Mouse (Mus musculus) MEL (cell line): ENCODE data around the gene Ikzf3. TPM values are rescaled to one million over a fixed set of nuclear protein-coding genes. Genes with fewer than 3 reads are reported as not detected.

ENCODE experiments used
- DNase-seq: peaks from one replicate; pipeline ENCODE4 v3.0.0; 2011; ENCODE audit warnings: low read depth, low spot score
- H3K27ac ChIP-seq: 2 replicates; pipeline ENCODE4 v1.5.1; 2012; ENCODE audit warnings: low read depth, mild to moderate bottlenecking, control low read depth, low read length, moderate library complexity; ENCODE audit not compliant: control insufficient read depth
- H3K27me3 ChIP-seq, 2 experiments: fragments of 150-350 bp in 1 of 2; sonication (generic) in 1 of 2; 2 replicates each; pipeline ENCODE4 v1.6.1; 2012; ENCODE audit warnings: low read length in 2 of 2, mild to moderate bottlenecking in 2 of 2, improper control_type of control experiment in 1 of 2, moderate library complexity in 1 of 2; ENCODE audit not compliant: insufficient read depth in 2 of 2, control insufficient read depth in 1 of 2
- H3K36me3 ChIP-seq, 2 experiments: 2 replicates each; pipeline ENCODE4 v1.6.1; 2012 to 2014; ENCODE audit warnings: low read length in 2 of 2, improper control_type of control experiment in 1 of 2, inconsistent platforms in 1 of 2, mild to moderate bottlenecking in 1 of 2; ENCODE audit not compliant: insufficient read depth in 2 of 2, control insufficient read depth in 1 of 2
- H3K4me1 ChIP-seq, 2 experiments: fragments of 150-350 bp in 1 of 2; sonication (generic) in 1 of 2; 2 replicates each; pipeline ENCODE4 v1.6.1; 2012; ENCODE audit warnings: low read length in 2 of 2, improper control_type of control experiment in 1 of 2, mild to moderate bottlenecking in 1 of 2; ENCODE audit not compliant: insufficient read depth in 2 of 2, control insufficient read depth in 1 of 2
- H3K4me3 ChIP-seq, 2 experiments: fragments of 150-350 bp in 1 of 2; sonication (generic) in 1 of 2; 2 replicates each; pipeline ENCODE4 v1.5.1; 2012; ENCODE audit warnings: low read depth in 2 of 2, low read length in 2 of 2, mild to moderate bottlenecking in 2 of 2, moderate library complexity in 2 of 2, control low read depth in 1 of 2, improper control_type of control experiment in 1 of 2; ENCODE audit not compliant: control insufficient read depth in 1 of 2, insufficient read depth in 1 of 2
- H3K79me2 ChIP-seq: 2 replicates; pipeline ENCODE4 v1.6.1; 2012; ENCODE audit warnings: mild to moderate bottlenecking, low read length, moderate library complexity; ENCODE audit not compliant: control insufficient read depth, poor library complexity, insufficient read depth
- H3K9ac ChIP-seq: 2 replicates; pipeline ENCODE4 v1.6.1; 2012; ENCODE audit warnings: low read depth, mild to moderate bottlenecking, control low read depth, low read length, moderate library complexity; ENCODE audit not compliant: control insufficient read depth, poor library complexity, severe bottlenecking
- H3K9me3 ChIP-seq: fragments of 150-350 bp; sonication (generic); replicated peaks from 2 replicates; pipeline ENCODE4 v1.6.1; 2012; ENCODE audit warnings: mild to moderate bottlenecking, low read length, improper control_type of control experiment, moderate library complexity; ENCODE audit not compliant: insufficient read depth
- CHD1 ChIP-seq: IDR thresholded peaks from 2 replicates; pipeline ENCODE4 v1.6.1; 2012; ENCODE audit warnings: low read depth, mild to moderate bottlenecking, inconsistent platforms, low read length, improper control_type of control experiment
- CTCF ChIP-seq, 3 experiments: IDR thresholded peaks in 2 of 3; conservative IDR thresholded peaks in 1 of 3; 2 replicates each; pipeline ENCODE4 v1.5.1; 2011 to 2012; ENCODE audit warnings: low read length in 3 of 3, low read depth in 2 of 3, mild to moderate bottlenecking in 2 of 3, improper control_type of control experiment in 1 of 3, inconsistent platforms in 1 of 3, mixed read lengths in 1 of 3, moderate library complexity in 1 of 3; ENCODE audit not compliant: control insufficient read depth in 1 of 3, insufficient read depth in 1 of 3, poor library complexity in 1 of 3, severe bottlenecking in 1 of 3
- ELF1 ChIP-seq: IDR thresholded peaks from 2 replicates; pipeline ENCODE4 v1.6.1; 2014; ENCODE audit warnings: low read depth, mild to moderate bottlenecking, inconsistent platforms, low read length, improper control_type of control experiment, moderate library complexity
- ETS1 ChIP-seq: IDR thresholded peaks from 2 replicates; pipeline ENCODE4 v1.6.1; 2012; ENCODE audit warnings: low read depth, mild to moderate bottlenecking, inconsistent platforms, low read length, improper control_type of control experiment, moderate library complexity
- GABPA ChIP-seq: IDR thresholded peaks from 2 replicates; pipeline ENCODE4 v1.6.1; 2012; ENCODE audit warnings: low read depth, mild to moderate bottlenecking, inconsistent platforms, low read length, improper control_type of control experiment, moderate library complexity
- HCFC1 ChIP-seq: IDR thresholded peaks from 2 replicates; pipeline ENCODE4 v1.6.1; 2012; ENCODE audit warnings: low read depth, mild to moderate bottlenecking, inconsistent platforms, low read length, improper control_type of control experiment, moderate library complexity
- KAT2A ChIP-seq: conservative IDR thresholded peaks from 2 replicates; pipeline ENCODE4 v1.6.1; 2012; ENCODE audit warnings: low read depth, low read length, improper control_type of control experiment, inconsistent platforms
- MAX ChIP-seq: IDR thresholded peaks from 2 replicates; pipeline ENCODE4 v1.6.1; 2011; ENCODE audit warnings: low read length, improper control_type of control experiment
- MAZ ChIP-seq: IDR thresholded peaks from 2 replicates; pipeline ENCODE4 v1.6.1; 2012; ENCODE audit warnings: low read depth, mild to moderate bottlenecking, inconsistent platforms, low read length, improper control_type of control experiment
- MYB ChIP-seq: IDR thresholded peaks from 2 replicates; pipeline ENCODE4 v1.6.1; 2011; ENCODE audit warnings: mild to moderate bottlenecking, low read depth, low read length, improper control_type of control experiment
- MYC ChIP-seq: IDR thresholded peaks from 2 replicates; pipeline ENCODE4 v1.6.1; 2011; ENCODE audit warnings: low read depth, mild to moderate bottlenecking, low read length, improper control_type of control experiment, moderate library complexity
- NELFE ChIP-seq: IDR thresholded peaks from 2 replicates; pipeline ENCODE4 v1.6.1; 2011; ENCODE audit warnings: low read depth, low read length, improper control_type of control experiment
- NRF1 ChIP-seq: IDR thresholded peaks from 2 replicates; pipeline ENCODE4 v1.6.1; 2014; ENCODE audit warnings: low read depth, mild to moderate bottlenecking, inconsistent platforms, low read length, improper control_type of control experiment, moderate library complexity; ENCODE audit not compliant: poor library complexity, insufficient read depth, severe bottlenecking
- POLR2AphosphoS2 ChIP-seq: IDR thresholded peaks from 2 replicates; pipeline ENCODE4 v1.6.1; 2011; ENCODE audit warnings: low read length, improper control_type of control experiment
- SMC3 ChIP-seq: IDR thresholded peaks from 2 replicates; pipeline ENCODE4 v1.6.1; 2011; ENCODE audit warnings: low read depth, low read length, improper control_type of control experiment
- TAL1 ChIP-seq: IDR thresholded peaks from 2 replicates; pipeline ENCODE4 v1.6.1; 2012; ENCODE audit warnings: mild to moderate bottlenecking, inconsistent platforms, low read length, moderate library complexity, mixed read lengths
- TBP ChIP-seq: IDR thresholded peaks from 2 replicates; pipeline ENCODE4 v1.8.0; 2011; ENCODE audit warnings: low read depth, low read length, improper control_type of control experiment
- USF2 ChIP-seq, 2 experiments: IDR thresholded peaks; 2 replicates each; pipeline ENCODE4 v1.6.1; 2011 to 2012; ENCODE audit warnings: improper control_type of control experiment in 2 of 2, low read length in 2 of 2, borderline replicate concordance in 1 of 2, inconsistent platforms in 1 of 2, low read depth in 1 of 2, mild to moderate bottlenecking in 1 of 2; ENCODE audit not compliant: insufficient read depth in 1 of 2
- polyA plus RNA-seq, 2 experiments: library from polyadenylated mRNA; stranded (reverse) in 1 of 2; unstranded in 1 of 2; fragments of >175 nt in 1 of 2; fragments of >200 nt in 1 of 2; gene quantifications; 2 replicates each; pipeline versions ENCODE4 v1.2.1 to v1.2.4; 2012; ENCODE audit warnings: low replicate concordance in 2 of 2, low read depth in 1 of 2; ENCODE audit not compliant: insufficient read length in 2 of 2, insufficient read depth in 1 of 2, missing spikeins in 1 of 2
- total RNA-seq: library from RNA; depleted of rRNA; stranded (reverse); fragments of 300-350 nt; gene quantifications from 2 replicates; pipeline ENCODE4 v1.2.3, GENCODE M21; 2012

The Ikzf3 gene
- total and polyA plus RNA-seq, 3 experiments = 0.12 TPM; not detected in 2

GRCm38 (mm10) chr11:98461109-98461720 lies 84.6 kb downstream of the Ikzf3 start:
- Histone ChIP-seq H3K4me3 (no peak overlapping the region), H3K79me2 (no peaks in the 10 kb centered on the region; the same call in 1 of the 2 replicates), H3K27me3 (peaks cover 3 to 4% of the 10 kb centered on the region in 2 experiments), H3K4me1 (peaks cover 0 to 10% of the 10 kb centered on the region in 2 experiments; a peak in 1 of 4 replicates), H3K9ac (no peak overlapping the region), H3K27ac (no peak overlapping the region), H3K9me3 (no peaks in the 10 kb centered on the region), H3K36me3 (peaks cover 0 to 2% of the 10 kb centered on the region in 2 experiments; a peak in 1 of 4 replicates)
- no peak for DNase-seq
- TF ChIP-seq USF2 (IDR thresholded peaks at IDR 0.05; ENCODE audit: borderline replicate concordance in 1 of 2, insufficient read depth in 1 of 2, low read depth in 1 of 2, low read length in 2 of 2) (no peak), POLR2AphosphoS2 (no peak), GABPA (no peak), MAZ (no peak), CTCF (IDR thresholded peaks at IDR 0.05 in 2 of 3, conservative IDR thresholded peaks at IDR 0.05 in 1 of 3; ENCODE audit: control insufficient read depth in 1 of 3, insufficient read depth in 1 of 3, low read depth in 2 of 3, low read length in 3 of 3, poor library complexity in 1 of 3, severe bottlenecking in 1 of 3) (no peak), MYB (no peak), KAT2A (no peak), ELF1 (no peak), MAX (no peak), MYC (no peak), NRF1 (no peak)

GRCm38 (mm10) chr11:98459860-98460259 lies 86.0 kb downstream of the Ikzf3 start:
- Histone ChIP-seq H3K27me3 (peaks cover 0 to 4% of the 10 kb centered on the region in 2 experiments; a peak in 2 of 4 replicates), H3K4me1 (peaks cover 0 to 10% of the 10 kb centered on the region in 2 experiments; a peak in 1 of 4 replicates), H3K36me3 (peaks cover 0 to 2% of the 10 kb centered on the region in 2 experiments; a peak in 1 of 4 replicates), H3K9ac (no peak overlapping the region), H3K4me3 (no peak overlapping the region), H3K9me3 (no peaks in the 10 kb centered on the region), H3K79me2 (no peaks in the 10 kb centered on the region; the same call in 1 of the 2 replicates)
- DNase-seq = no peak
- no peak for TF ChIP-seq NELFE
- no peak for TF ChIP-seq TAL1
- TF ChIP-seq CHD1 = no peak
- no peak for TF ChIP-seq TBP
- TF ChIP-seq SMC3 = no peak
- no peak for TF ChIP-seq GABPA
- TF ChIP-seq HCFC1 = no peak
- TF ChIP-seq ETS1 = no peak
- no peak for TF ChIP-seq KAT2A
- TF ChIP-seq, all 39 proteins: peak for 0
- no peak overlapping the region for H3K27ac ChIP-seq
